Mouse (Mus musculus) hindbrain, postnatal 0 days (tissue): ENCODE results near the gene Hist1h1c. TPM values are rescaled to one million over a fixed set of nuclear protein-coding genes. Genes with fewer than 3 reads are reported as not detected.
"Not testable (repeated sequence)": the region's sequence is repeated elsewhere in the genome, so short reads cannot be mapped to it uniquely, and the experiment has no call there.

Experiments
- ATAC-seq: fragments of 200-750 bp; cut with Nextera tagmentation; 2 replicates; pipeline ENCODE4 v1.8.0; 2017; ENCODE audit warnings: mild to moderate bottlenecking, moderate TSS enrichment, moderate library complexity
- DNase-seq: peaks from one replicate; pipeline ENCODE4 v3.0.0-alpha.2; 2015; ENCODE audit warnings: low spot score
- H3K27ac ChIP-seq: fragments of 300-500 bp; sonication (generic); 2 replicates; pipeline ENCODE4 v1.5.1; 2014; ENCODE audit warnings: mild to moderate bottlenecking
- H3K27me3 ChIP-seq: fragments of 300-500 bp; sonication (generic); 2 replicates; pipeline ENCODE4 v1.6.1; 2014; ENCODE audit warnings: low read length, mixed read lengths; ENCODE audit not compliant: insufficient read depth
- H3K36me3 ChIP-seq: fragments of 300-500 bp; sonication (generic); 2 replicates; pipeline ENCODE4 v1.6.1; 2014; ENCODE audit warnings: low read length, mixed read lengths; ENCODE audit not compliant: insufficient read depth
- H3K4me1 ChIP-seq: fragments of 300-500 bp; sonication (generic); 2 replicates; pipeline ENCODE4 v1.6.1; 2014; ENCODE audit warnings: antibody characterized with exemption, low read length, mixed read lengths; ENCODE audit not compliant: insufficient read depth
- H3K4me2 ChIP-seq: fragments of 300-500 bp; sonication (generic); 2 replicates; pipeline ENCODE4 v1.6.1; 2014; ENCODE audit warnings: low read depth, mild to moderate bottlenecking, low read length, moderate library complexity, mixed read lengths
- H3K4me3 ChIP-seq: fragments of 300-500 bp; sonication (generic); 2 replicates; pipeline ENCODE4 v1.5.1; 2014; ENCODE audit warnings: low read length
- H3K9ac ChIP-seq: fragments of 300-500 bp; sonication (generic); replicated peaks from 2 replicates; pipeline ENCODE4 v1.6.1; 2014; ENCODE audit warnings: mild to moderate bottlenecking, low read length, moderate library complexity, mixed read lengths
- H3K9me3 ChIP-seq: fragments of 300-500 bp; sonication (generic); 2 replicates; pipeline ENCODE4 v1.6.1; 2016; ENCODE audit warnings: low read length, mixed read lengths
- CTCF ChIP-seq: IDR thresholded peaks from 2 replicates; pipeline ENCODE4 v1.5.1; 2016; ENCODE audit warnings: antibody characterized with exemption, control low read depth, low read depth
- WGBS: fragments of 180-500 bp; shearing (Covaris S2); extraction: QIAGEN DNeasy Blood & Tissue Kit; methylation state at CpG from one replicate; pipeline ENCODE4 v1.1.7; 2014; 5-methylcytosine and 5-hydroxymethylcytosine counted together
- polyA plus RNA-seq: library from polyadenylated mRNA; unstranded; fragments of >200 nt; fragmentation: Nextera tagmentation; extraction: Ambion mirVana; gene quantifications from 2 replicates; pipeline ENCODE4 v1.2.1, GENCODE M21; 2015
- total RNA-seq: library from RNA; depleted of rRNA; stranded (reverse); fragments of >200 nt; gene quantifications from 2 replicates; pipeline ENCODE4 v1.2.3, GENCODE M21; 2014

The Hist1h1c gene
- total and polyA plus RNA-seq, 2 experiments from 2014 or later = 31.4 to 508 TPM

DNA sequence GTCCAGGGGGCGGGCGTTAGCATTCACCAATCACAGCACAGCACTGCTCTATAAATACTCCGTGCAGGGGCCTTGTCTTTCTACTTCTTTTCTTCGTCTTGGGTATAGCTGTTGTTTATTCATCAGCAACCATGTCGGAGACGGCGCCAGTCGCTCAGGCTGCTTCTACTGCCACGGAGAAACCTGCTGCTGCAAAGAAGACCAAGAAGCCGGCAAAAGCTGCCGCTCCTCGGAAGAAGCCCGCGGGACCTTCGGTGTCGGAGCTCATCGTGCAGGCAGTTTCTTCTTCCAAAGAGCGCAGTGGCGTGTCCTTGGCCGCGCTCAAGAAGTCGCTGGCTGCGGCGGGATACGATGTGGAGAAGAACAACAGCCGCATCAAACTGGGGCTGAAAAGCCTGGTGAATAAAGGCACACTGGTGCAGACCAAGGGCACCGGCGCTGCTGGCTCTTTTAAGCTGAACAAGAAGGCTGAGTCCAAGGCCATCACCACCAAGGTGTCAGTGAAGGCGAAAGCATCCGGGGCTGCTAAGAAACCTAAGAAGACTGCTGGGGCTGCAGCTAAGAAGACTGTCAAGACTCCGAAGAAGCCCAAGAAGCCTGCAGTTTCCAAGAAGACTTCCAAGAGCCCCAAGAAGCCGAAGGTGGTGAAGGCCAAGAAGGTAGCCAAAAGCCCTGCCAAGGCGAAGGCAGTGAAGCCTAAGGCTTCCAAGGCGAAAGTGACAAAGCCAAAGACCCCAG is 25.1 kb downstream of the Hist1h1c start, which contains the start of gene Hist1h1a:
Gene Hist1h1a (plus strand): TSS at position 81 of the 738 bp plus-strand sequence.
- Histone ChIP-seq H3K4me1 (peaks cover 6% of the 10 kb centered on the region), H3K27ac (peak within 1 kb of the TSS; percentile 89), H3K36me3 (no peaks in the 10 kb centered on the region), H3K4me3 (peak within 1 kb of the TSS; percentile 55), H3K9ac (peak within 1 kb of the TSS; percentile 65), H3K9me3 (no peaks in the 10 kb centered on the region), H3K27me3 (no peaks in the 10 kb centered on the region), H3K4me2 (peak within 1 kb of the TSS; percentile 84)
- WGBS = 3% methylated on average over 34 of the region's 34 CpGs
- peak; percentile 78 for ATAC-seq
- DNase-seq = peak; percentile 94
- no peak for TF ChIP-seq CTCF

GRCm38 (mm10) chr13:23764324-23765171 is 25.9 kb downstream of the Hist1h1c start:
- TF ChIP-seq CTCF = no peak
- peaks cover 6% of the 10 kb centered on the region for H3K4me1 ChIP-seq
- ATAC-seq = no peak
- peak overlapping the region; percentile 84 for H3K4me2 ChIP-seq
- H3K9ac ChIP-seq = peak overlapping the region; percentile 65
- WGBS = 37% methylated on average over 12 of the region's 12 CpGs
- no peaks in the 10 kb centered on the region for H3K36me3 ChIP-seq
- peak overlapping the region; percentile 55 for H3K4me3 ChIP-seq
- H3K9me3 ChIP-seq = no peaks in the 10 kb centered on the region
- H3K27ac ChIP-seq = peak overlapping the region; percentile 89; the same call in 1 of the 2 replicates
- no peaks in the 10 kb centered on the region for H3K27me3 ChIP-seq
- DNase-seq = no peak

DNA sequence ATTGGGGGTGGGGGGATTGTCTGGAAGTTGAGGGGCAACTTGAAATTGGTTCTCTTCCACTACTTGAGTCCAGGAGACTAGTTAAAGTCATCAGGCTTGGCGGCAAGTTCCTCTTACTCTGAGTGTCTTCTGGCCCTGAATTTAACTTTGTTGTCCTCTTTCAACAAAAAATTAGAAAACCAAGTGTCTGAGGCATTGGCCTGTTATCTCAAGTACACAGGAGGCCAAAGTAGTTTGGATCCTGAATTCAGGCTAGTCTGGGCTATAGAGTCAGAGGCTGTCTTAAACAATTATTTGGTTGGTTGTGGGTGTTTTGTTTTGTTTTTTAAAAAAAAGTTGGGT is 26.5 kb downstream of the Hist1h1c start:
- 84% methylated on average over 1 of the region's 1 CpGs for WGBS
- DNase-seq = no peak
- Histone ChIP-seq H3K4me3 (no peak overlapping the region), H3K27ac (no peak overlapping the region), H3K9me3 (no peaks in the 10 kb centered on the region), H3K36me3 (no peaks in the 10 kb centered on the region), H3K9ac (no peak overlapping the region), H3K4me2 (no peak overlapping the region), H3K4me1 (peaks cover 6% of the 10 kb centered on the region), H3K27me3 (no peaks in the 10 kb centered on the region)
- no peak for TF ChIP-seq CTCF
- ATAC-seq = no peak

- no peak overlapping the region for H3K9ac ChIP-seq
- H3K27ac ChIP-seq = no peak overlapping the region
- no peak for DNase-seq
- H3K4me1 ChIP-seq = peaks cover 6% of the 10 kb centered on the region
- H3K27me3 ChIP-seq = no peaks in the 10 kb centered on the region
- ATAC-seq = no peak
- H3K36me3 ChIP-seq = no peaks in the 10 kb centered on the region
- no peak overlapping the region for H3K4me2 ChIP-seq
- no peak overlapping the region for H3K4me3 ChIP-seq
- TF ChIP-seq CTCF = no peak
- no peaks in the 10 kb centered on the region for H3K9me3 ChIP-seq
Observed at GRCm38 (mm10) chr13:23766772-23767171, 28.2 kb downstream of the Hist1h1c start.

GRCm38 (mm10) chr13:23768834-23769397 is 30.3 kb downstream of the Hist1h1c start:
- no peak overlapping the region for H3K27ac ChIP-seq
- no peaks in the 10 kb centered on the region for H3K9me3 ChIP-seq
- no peaks in the 10 kb centered on the region for H3K27me3 ChIP-seq
- peaks cover 12% of the 10 kb centered on the region for H3K4me1 ChIP-seq
- H3K9ac ChIP-seq = no peak overlapping the region
- H3K4me2 ChIP-seq = no peak overlapping the region
- ATAC-seq (no peak), DNase-seq (no peak)
- no peak overlapping the region for H3K4me3 ChIP-seq
- WGBS = 60% methylated on average over 5 of the region's 5 CpGs
- TF ChIP-seq CTCF = no peak
- H3K36me3 ChIP-seq = no peaks in the 10 kb centered on the region

DNA sequence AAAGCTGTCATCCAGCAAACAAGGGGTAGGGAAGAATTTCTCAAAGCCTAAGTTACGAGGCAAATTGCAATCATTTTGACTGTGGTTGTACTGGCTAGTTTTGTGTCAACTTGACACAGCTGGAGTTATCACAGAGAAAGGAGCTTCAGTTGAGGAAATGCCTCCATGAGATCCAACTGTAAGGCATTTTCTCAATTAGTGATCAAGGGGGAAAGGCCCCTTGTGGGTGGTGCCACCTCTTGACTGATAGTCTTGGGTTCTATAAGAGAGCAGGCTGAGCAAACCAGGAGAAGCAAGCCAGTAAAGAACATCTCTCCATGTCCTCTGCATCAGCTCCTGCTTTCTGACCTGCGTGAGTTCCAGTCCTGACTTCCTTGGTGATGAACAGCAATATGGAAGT is 31.0 kb downstream of the Hist1h1c start, which contains the start of gene Trim38:
Gene Trim38 (plus strand): TSS at position 301 of the 400 bp plus-strand sequence.
- H3K4me3 ChIP-seq, DNase-seq, H3K9ac ChIP-seq, H3K27ac ChIP-seq, H3K36me3 ChIP-seq, H3K4me2 ChIP-seq, H3K9me3 ChIP-seq, ATAC-seq, H3K4me1 ChIP-seq, H3K27me3 ChIP-seq: not testable (repeated sequence)
- WGBS = 94% methylated on average over 2 of the region's 2 CpGs
